Mouse (Mus musculus): ENCODE measurements around the gene Gm17304.

DNA sequence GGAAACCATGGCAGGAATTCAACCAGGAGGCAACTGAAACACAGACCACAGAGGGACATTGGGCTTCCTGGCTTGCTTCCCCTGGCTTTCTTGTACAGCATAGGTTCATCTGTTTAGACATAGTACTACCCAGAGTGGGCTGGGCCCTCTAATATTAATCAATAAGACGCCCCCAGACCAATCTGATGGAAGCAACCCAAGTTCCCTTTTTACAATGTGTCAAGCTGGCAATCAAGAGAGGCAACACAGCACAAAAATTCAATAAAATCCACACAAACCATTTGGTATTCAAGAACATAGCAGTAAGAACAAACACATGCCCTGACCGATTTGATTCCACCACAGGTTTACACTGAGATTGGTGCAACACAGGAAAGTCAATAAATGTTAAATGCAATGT lies 6.1 kb downstream of the Gm17304 start:
- TF ChIP-seq CTCF (conservative IDR thresholded peaks at IDR 0.05; ENCODE audit: insufficient read depth, insufficient read length, low read depth, low read length): no peak
- no peak for TF ChIP-seq POLR2A (IDR thresholded peaks at IDR 0.05; ENCODE audit: low read depth, low read length)

Measured in kidney, adult 2 months (tissue).